Mouse (Mus musculus) mouse trophoblast stem cell (cell line): ENCODE measurements at regions not wholly inside any gene's neighbourhood (a gene's known extent, or its start where the extent isn't known, plus 50 kb on each side); places are given as distances from the start of the nearest gene placed in this dataset.

ENCODE experiments used
- in situ Hi-C, 2 experiments: fragments of 300-500 bp; cut with MseI, MboI; formaldehyde crosslinking; loops; 2 replicates in 1 of 2; 3 replicates in 1 of 2; pipeline ENCODE4 v1.15.1; 2025

DNA sequence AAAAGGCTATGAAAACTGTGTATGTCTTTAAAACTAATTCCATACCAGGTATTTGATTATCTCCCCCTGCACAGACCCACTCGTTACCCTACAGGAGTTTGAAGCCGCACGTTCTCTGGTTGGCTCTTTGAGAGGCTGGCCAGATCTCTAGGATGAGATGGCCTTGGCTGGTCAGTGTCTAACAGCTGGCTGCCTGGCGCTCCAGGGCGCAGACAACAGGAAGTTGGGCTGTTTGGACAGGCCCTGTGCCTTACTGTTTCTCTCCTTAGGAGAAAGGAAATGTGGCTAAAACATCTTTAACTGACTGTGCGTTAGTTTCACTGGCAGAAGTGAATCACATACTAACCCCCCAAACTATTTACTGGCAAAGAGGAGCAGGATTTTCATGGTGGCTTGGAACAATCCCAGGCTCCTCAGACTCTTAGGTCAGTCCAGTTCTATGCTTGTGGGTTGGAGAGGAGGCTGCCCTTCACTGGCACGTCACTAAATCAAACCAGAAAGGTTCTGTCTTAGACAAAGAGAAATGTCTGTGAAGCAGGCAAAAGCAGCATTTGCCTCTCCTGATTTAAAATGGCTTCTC lies 258.7 kb upstream of the Hnrnpa3 start:
- in situ Hi-C loops: no loop called here

DNA sequence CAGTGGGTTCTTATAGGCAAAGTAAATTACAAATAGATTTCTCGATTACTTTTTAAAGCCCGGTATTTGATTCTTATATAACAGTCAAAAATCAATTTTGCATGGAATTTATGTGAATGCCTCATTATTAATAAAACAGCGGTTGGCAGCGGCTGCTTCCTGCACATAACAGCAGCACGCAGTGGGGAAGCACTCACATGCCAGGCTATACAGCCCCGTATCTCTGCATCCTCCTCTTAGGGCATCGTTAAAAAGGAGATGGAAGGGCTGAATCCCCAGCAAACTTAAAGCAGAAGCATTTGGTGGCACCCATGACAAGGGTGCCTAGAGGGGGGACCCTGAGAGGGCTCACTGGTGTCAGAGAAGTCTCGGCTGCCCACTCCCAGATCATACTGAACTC lies 255.3 kb upstream of the Hnrnpa3 start:
- in situ Hi-C loops: no loop called here

DNA sequence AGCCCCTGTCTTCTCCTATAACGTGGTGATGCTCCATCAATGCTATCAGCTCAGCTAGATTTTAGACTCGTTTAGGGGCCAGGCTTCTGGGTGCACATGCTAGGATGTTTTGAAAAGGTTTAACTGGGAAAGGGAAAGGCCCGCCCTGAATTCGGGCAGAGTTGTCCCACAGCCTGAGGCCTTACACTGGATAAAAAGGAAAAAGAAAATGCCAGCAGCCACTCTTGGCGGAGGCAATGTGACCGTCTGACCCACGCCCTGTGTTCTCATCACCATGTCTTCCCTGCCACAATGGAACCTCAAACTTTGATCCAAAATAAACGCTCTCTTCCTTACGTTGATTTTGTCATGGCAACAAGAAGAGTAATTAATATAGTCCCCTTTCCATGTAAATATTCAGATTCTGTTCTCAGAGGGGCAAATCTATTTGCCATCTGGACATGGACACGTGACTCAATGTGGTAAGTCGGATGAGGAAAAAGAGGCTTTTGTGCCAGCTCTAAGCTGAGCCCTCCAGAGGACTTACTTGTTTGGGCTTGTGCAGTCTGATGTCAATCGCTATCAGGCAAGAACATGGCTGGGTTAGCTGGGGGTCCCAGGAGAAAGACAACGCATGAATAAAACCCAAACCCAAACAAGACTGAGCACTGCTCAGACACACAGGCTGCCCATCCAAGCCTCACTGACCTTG lies 253.4 kb upstream of the Hnrnpa3 start:
- in situ Hi-C loops: no loop called here

DNA sequence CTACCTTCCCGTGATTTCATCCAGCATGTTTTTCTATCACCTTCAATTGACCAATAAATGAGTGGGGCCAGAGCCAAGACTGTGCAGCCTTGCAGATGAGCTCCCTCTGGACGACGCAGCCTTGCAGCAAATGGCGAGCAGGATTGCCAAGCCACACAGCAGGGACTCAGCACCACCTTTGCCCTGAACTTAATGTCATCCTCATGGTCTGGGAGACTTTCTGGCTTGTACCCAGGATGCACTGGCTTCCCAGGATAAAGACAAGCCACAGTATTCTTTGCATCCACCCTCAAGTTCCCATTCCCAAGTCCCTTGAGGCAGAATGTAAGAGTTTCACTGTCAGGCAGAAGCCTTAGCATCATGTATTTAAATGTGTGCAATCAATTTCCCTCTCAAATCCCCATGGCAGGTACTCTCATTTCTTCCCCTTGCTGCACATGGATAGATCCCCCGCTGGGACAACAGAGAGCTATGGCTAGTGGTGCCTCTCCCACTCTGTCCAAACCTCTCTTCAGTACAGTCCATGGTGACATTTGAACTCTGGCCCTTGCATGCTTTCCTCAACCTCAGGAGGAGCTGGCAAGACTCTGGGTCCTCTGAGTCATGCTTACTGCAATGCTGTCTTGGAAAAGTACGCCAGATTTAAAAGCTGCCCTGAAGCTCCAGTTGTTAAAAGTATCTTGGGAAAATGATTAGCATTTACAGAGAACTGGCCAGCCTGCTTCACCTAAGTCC lies 252.2 kb upstream of the Hnrnpa3 start:
- in situ Hi-C loops: no loop called here

DNA sequence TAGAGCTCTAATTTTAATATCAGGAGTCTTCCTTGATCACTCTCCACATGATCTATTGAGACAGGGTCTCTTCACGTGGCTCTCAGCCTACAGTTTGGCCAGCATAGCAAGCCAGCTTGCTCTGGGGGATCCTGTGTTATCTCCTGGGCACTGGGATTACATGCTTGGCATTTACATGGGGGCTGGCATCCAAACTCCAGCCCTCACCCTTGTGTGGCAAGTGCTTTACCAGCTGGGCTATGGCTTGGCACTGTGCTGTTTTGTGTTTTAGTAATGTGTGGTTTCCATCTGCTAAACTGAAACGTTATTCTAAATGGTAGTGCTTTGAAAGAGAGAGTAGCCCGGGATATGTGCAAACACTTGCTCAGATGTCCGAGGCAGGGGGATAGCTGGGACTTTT lies 251.5 kb upstream of the Hnrnpa3 start:
- in situ Hi-C loops: no loop called here

DNA sequence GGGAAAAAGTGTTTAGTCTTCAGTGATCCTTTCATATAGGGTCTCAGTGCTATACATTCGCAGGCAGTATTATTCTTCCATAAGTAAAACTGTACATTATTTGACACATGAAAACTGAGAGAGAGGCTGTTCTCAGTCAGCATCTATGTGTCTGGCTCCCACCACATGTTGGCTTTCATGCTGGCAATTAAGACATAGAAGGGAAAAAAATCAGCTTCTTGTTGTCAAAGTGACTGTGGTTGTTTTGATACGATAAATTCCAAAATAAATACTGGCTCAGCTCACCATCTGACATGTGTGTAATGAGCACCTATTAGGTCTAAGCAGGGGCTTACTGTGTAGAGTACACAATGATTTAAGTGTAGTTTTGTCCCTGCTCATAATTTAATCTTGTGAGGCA lies 251.0 kb upstream of the Hnrnpa3 start:
- in situ Hi-C loops: no loop called here

DNA sequence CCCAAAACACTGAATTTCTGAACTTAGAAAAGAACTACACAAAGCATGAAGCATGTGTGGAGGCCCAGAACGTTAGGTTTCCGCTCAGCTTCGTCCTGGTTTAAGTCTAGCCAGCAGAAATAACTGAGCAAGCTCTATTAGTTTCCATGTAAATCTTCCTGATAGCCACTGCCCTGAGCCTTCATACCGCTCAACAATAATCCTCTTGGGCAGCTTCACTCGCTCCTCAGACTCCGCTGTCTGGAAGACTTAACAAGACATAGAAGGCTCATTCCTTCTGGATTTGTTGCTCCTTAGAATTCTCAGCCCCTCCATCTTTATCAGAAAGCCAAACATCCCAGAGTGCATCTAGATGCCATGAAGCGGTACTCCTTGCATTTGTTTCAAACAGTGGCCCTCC lies 249.3 kb upstream of the Hnrnpa3 start:
- in situ Hi-C loops: no loop called here

DNA sequence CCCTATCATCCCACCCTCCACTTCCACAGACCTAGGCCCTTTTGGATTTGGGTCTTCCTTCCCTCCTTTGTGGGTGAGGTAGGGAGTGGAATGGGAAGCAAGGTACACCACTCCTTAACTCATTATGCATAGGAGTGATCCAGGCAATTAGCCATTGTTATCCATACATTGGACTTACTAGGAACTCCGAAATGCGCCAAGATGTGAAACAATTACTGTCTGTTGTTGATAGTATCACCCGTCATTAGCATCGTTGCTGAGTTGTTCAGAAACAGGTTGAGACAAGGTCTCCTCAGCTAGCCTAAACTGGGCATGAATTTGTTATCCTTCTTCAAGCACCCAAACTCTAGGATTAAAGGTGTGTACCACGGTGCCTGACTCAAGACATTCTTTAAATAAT lies 246.3 kb upstream of the Hnrnpa3 start:
- in situ Hi-C loops: no loop called here

DNA sequence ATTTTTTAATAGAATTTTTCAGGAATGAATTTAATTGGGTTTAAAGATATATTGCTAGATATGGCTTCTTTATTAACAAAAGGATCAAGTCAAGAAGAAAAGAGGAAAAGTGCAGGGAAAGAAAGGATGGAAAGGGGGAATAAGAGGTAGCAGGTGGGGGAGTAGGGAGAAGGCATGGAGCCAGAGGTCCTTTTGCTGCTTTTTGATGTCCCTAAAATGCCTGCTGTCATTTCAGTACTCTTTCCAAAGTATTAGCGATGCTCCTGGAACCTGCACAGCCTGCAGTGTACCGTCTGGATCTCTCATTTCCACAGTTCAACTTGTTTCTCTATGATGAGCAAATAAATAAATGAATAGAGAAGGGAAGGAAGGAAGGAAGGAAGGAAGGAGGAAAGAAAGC lies 240.4 kb upstream of the Hnrnpa3 start:
- in situ Hi-C loops: no loop called here

DNA sequence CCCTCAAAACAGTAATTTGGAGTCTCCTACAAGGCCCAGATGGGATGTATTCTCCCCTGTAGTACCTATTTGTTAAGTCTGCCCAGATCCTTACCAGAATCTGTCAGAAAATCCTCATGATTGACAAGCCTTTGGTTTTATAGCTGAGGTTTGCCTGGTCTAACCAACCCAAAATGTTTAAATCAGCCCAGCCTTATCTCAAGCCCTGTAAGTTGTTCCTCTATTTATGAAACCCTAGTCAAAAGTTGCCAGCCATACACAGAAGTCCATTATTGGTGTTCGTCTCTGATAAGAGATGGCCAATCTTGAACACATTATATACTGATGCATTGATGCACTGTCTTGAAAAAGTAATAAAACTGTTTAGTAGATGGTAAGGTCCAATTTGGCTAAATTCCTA lies 239.9 kb upstream of the Hnrnpa3 start:
- in situ Hi-C loops: no loop called here

DNA sequence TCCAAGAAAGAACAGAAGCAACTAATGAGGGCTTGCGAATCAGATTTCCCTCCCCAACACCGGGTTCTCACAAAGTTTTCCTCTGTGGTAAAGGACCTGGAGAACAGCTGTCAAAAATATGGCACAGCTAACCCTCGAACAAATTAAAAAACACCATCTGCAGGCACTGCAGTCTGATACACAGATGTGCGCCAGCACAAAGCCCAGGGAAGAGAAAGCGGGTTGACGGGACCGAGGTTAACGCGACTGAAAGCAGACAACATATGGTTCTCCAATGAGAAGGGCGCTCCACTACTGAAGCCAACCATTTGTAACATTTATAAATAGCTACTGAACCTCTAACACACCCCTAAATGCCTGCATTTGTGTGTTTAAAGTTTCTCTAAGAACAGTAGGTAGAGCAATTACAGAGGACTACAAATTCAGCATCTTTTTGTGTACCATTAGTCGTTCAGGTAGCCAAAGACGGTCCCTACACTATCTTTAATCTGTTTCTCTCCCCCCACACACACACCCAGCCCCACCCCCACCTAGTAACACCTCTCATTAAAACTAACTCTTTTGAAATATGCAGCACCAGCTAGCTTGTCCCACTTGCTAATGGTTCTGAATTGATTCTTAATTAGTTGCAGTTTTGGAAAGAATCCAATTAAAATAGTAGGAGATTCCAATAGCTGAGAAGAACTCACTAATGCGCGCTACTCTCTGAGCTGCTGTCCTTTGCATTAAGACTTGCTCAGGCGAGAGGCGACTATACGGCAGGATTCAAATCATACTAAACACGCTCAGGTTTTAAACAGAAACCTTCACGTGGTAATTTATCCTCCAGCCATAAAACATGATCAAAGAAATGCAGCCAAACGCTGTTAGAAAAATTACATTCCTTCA lies 236.0 kb upstream of the Hnrnpa3 start:
- in situ Hi-C loops: no loop called here

DNA sequence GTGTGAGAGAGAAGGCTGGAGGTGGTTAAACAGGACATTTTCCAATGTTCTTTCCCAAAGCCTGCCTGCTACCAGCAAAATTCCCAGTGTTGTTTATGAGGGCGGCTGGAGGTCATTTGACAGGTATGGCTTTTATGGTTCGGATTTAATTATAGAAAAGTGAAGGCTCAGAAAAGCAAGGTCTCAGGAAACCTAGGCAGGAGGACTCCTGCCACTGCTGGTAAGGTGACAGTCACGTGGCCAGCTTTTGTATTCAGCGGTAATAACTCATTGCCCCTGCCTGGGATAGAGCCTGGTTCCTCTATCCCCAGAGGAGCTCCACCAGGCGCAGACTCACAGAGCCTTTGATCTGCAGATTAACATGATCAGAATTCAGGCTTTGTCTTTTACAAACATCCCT lies 235.2 kb upstream of the Hnrnpa3 start:
- in situ Hi-C loops: no loop called here

DNA sequence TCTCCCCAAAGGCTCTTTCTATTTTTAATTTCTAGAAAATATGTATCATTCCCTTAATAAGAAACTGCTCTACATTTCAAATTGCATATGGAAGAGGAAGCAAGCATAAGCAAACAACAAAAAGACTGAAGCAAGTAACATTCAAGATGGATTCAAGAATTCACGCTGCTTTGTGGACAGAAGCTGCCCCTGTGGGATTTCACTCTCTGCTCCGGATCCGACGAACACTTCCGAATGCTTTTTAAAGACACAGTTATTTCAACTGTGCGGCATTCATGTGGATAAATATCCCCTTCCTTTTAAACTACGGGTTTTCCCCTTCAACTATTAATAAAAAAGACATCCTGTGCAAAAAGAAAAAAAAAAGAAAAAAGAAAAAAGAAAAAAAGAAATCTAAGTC lies 234.7 kb upstream of the Hnrnpa3 start:
- in situ Hi-C loops: no loop called here

DNA sequence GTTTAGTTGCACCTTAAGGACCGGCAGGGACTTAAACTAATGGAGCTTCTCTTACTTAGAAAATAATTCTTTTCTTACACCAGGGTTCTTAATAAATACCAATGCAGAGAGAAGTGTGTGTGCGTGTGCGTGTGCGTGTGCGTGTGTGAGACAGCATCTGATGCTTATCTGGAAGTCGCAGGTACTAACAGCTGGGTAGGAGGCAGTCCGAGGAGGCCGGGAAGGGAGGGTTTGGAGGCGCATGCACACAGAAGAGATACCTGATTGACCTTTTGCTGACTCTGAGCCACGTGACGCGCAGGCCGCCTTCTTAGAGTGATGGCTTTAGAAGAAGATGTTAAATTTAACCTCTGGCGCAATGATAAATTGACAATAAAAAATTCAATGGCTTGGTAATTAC lies 234.2 kb upstream of the Hnrnpa3 start:
- in situ Hi-C loops: no loop called here

DNA sequence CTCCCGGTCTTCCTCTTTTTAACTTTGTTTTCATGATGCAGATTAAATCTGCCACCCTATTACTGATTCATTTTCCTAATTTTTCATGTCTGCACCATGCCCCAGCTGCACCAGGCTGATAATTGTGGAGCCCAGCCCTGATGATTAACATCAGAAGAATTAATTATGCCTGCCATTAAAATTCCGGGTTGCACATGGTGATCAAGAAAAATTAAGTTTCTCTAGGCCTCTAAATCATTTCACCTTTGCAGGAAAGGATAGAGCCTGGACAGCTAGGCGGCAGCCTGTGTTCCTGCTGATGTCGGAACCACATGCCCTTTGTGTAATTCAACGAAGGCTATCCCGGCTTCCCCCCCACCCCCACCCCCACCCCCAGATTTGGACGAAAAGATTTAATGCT lies 233.7 kb upstream of the Hnrnpa3 start:
- in situ Hi-C loops: no loop called here

DNA sequence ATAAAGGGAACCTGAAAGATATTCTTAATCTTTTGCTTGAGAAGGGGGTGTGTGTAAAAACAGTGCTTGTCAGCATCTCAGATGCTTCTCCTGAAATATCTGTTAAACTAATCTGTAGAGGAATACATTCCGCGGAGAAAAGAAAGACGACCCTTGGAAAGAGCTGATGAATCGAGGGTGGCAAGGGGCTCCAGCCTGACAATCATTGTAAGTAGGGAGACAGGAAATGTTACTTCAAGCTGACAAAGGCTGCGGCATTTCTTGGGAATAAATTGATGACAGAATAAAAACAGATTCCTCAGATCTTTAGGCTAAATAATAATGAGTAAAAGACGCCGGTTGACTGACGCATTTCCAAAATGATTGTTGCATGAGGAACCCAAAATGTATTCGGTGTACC lies 233.3 kb upstream of the Hnrnpa3 start:
- in situ Hi-C loops: no loop called here

DNA sequence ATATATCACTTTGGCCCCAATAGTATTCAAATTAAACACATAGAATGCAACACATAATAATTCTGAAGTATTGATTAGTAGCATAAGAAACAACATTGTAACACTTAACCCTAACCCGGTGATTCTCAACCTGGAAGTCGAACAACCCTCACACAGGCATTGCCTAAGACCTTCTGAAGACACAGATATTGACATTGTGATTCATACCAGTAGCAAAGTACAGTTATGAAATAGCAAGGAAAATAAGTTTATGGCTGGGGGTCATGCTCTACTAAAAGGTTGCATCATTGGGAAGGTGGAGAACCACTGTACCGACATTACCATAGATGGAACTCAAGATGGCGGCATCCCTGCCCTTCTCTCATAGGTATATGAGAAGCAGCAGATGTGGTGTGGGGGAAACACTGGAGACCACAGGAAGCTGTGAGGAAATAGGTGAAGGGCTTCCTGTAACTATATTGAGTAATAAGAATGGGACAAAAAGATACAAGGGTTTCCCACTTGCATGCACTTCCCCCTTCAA lies 231.1 kb upstream of the Hnrnpa3 start:
- in situ Hi-C loops: no loop called here

DNA sequence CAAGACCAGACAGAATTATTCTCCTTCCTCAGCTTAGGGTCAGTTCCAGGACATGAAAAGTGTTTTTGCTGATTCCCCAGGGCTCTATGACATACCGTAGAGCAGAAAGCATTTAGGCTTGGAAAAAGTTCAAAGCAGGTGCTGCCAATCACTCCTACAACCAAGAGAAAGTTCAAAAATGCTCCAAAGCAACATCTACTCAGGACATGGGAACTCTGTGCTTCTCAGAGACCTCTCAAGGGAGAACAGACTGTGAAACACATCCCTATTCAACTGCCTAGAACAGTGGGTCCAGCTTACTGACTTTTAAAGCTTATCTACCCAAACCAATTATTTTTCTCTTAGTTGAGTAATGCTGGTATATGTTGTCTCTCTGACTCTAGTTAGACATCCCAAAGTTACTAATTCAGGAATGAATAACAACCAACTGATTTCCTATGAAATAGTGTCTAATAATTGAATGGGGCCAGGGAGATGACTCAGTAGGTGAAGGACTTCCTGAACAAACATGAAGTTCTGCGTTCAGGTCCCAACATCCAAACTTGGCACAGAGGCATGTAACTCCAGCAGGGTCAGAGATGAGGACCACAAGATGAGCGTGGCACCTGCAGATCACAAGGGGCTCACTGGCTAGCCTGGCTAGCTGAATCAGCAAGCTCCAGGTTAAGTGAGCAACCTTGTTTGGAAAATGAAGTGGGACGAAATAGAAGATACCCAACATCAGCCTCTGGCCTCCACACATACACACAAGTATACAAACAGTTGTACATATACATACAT lies 228.7 kb upstream of the Hnrnpa3 start:
- in situ Hi-C loops: no loop called here

DNA sequence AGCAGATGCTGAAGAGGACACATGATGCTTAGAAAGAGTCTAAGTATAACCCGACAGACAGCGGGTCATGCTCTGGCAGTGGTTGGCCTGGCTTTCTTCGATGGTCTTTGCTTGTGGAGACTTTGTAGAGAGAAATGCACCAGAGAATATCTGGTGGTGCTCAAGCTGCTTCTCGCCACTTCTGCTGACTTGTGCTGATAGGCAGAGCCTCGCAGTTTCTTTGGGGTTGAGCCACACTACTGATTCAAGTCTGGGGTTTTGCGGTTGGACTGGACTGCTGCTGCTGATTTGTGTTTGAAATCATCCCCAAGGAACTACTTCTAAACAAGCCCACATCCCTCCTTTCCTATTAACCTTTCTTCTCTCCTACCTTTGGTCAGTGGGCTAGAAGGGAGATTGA lies 227.1 kb upstream of the Hnrnpa3 start:
- in situ Hi-C loops: no loop called here

DNA sequence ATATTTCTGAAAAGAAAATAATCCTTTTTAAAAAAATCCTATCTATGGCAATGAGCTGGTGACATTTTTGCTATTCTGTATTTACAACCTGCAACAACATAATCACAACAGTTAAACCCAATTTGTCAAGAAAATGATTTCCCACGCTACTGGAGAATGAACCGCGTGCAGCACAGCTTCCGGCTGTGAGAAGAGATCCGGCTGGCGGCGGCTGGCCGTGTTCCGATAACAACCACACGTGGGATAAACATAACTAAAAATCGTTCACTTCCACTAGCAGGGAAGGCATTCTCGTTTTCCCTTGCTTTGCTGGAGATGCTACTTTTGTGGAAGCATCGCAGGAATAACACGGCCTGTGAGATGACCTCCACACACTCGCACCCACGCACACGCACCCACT lies 224.5 kb upstream of the Hnrnpa3 start:
- in situ Hi-C loops: no loop called here

DNA sequence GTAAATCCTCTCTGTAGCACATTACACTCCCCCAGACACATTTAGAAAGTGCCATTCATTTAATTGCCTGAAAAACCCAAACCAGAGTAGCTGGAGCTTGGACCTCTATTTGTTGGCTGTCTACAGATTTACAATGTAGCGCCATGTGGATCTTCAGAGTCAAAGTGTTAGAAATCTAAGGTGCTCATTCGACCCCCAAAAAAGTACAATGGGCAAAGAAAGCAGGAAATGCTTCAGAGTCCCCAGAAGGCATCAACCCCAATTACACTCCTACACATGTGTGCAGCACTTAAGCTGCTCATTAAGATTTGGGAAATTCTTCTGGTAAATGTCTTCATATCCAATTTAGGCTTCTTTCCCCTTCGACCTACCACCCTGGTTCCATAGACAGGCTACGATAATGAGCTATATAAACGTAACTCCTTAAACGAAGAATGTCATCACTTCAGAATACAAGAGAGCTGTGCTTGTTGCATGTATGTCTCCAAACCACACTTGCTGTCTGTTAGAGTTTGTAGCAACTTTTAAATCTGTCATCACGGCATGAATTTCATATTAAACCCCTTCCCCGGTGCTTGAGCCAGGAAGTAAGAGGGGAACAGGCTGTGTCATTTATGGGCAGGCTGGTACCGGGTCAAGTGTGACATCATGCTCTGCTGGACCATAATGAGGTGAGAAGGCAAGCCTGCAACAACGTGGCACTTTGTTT lies 219.4 kb upstream of the Hnrnpa3 start:
- in situ Hi-C loops: no loop called here
